Mouse (Mus musculus): ENCODE data around the gene Syngr4. TPM values are rescaled to one million over a fixed set of nuclear protein-coding genes. Genes with fewer than 3 reads are reported as not detected.

Syngr4 gene
- polyA plus RNA-seq, 1 experiment from 2014 or later: 1.1 TPM

GRCm38 (mm10) chr7:45919083-45919671 is 22.7 kb upstream of the Syngr4 start:
- H3K9me3 ChIP-seq (ENCODE audit: control insufficient read depth, low read length): no peaks in the 10 kb centered on the region
- no peak overlapping the region for H3K27ac ChIP-seq (ENCODE audit: low read depth, low read length)
- H3K36me3 ChIP-seq (ENCODE audit: control insufficient read depth, insufficient read depth, low read length): no peaks in the 10 kb centered on the region
- no peak overlapping the region for H3K4me2 ChIP-seq (ENCODE audit: low read depth, low read length, severe bottlenecking)
- H3K27me3 ChIP-seq (ENCODE audit: control insufficient read depth, insufficient read depth, low read length): 0 out of 2 replicates have a peak, but pooled peaks cover 2% of the 10 kb centered on the region
- DNase-seq (ENCODE audit: low spot score) (no peak), ATAC-seq (replicated peaks; ENCODE audit: low FRiP score) (no peak)
- no peak overlapping the region for H3K9ac ChIP-seq (ENCODE audit: low read length)
- peaks cover 15% of the 10 kb centered on the region for H3K4me1 ChIP-seq (replicated peaks; ENCODE audit: control insufficient read depth, insufficient read depth, low read length)
- H3K4me3 ChIP-seq (ENCODE audit: low read depth, low read length): no peak overlapping the region
- 63% methylated on average over 14 of the region's 14 CpGs for WGBS

- DNase-seq (ENCODE audit: low spot score) (no peak), ATAC-seq (replicated peaks; ENCODE audit: low FRiP score) (no peak)
- Histone ChIP-seq H3K9me3 (ENCODE audit: control insufficient read depth, low read length) (no peaks in the 10 kb centered on the region), H3K27ac (ENCODE audit: low read depth, low read length) (no peak overlapping the region), H3K36me3 (ENCODE audit: control insufficient read depth, insufficient read depth, low read length) (no peaks in the 10 kb centered on the region), H3K4me3 (ENCODE audit: low read depth, low read length) (no peak overlapping the region), H3K27me3 (ENCODE audit: control insufficient read depth, insufficient read depth, low read length) (no peaks in the 10 kb centered on the region), H3K9ac (ENCODE audit: low read length) (no peak overlapping the region), H3K4me2 (ENCODE audit: low read depth, low read length, severe bottlenecking) (no peak overlapping the region), H3K4me1 (replicated peaks; ENCODE audit: control insufficient read depth, insufficient read depth, low read length) (peaks cover 15% of the 10 kb centered on the region)
- WGBS: 88% methylated on average over 15 of the region's 15 CpGs
These were observed 21.4 kb upstream of the Syngr4 start for GRCm38 (mm10) chr7:45917926-45918325.

GRCm38 (mm10) chr7:45917004-45917704 is 20.6 kb upstream of the Syngr4 start:
- Histone ChIP-seq H3K9ac (ENCODE audit: low read length) (peak overlapping the region; percentile 47), H3K9me3 (ENCODE audit: control insufficient read depth, low read length) (no peaks in the 10 kb centered on the region), H3K4me3 (ENCODE audit: low read depth, low read length) (peak overlapping the region; percentile 11), H3K4me1 (replicated peaks; ENCODE audit: control insufficient read depth, insufficient read depth, low read length) (peaks cover 15% of the 10 kb centered on the region), H3K36me3 (ENCODE audit: control insufficient read depth, insufficient read depth, low read length) (no peaks in the 10 kb centered on the region), H3K4me2 (ENCODE audit: low read depth, low read length, severe bottlenecking) (peak overlapping the region; percentile 39), H3K27ac (ENCODE audit: low read depth, low read length) (peak overlapping the region; percentile 84), H3K27me3 (ENCODE audit: control insufficient read depth, insufficient read depth, low read length) (no peaks in the 10 kb centered on the region)
- WGBS: 45% methylated on average over 13 of the region's 13 CpGs
- ATAC-seq (replicated peaks; ENCODE audit: low FRiP score) (no peak; the same call in 1 of the 2 replicates), DNase-seq (ENCODE audit: low spot score) (no peak)

- peak overlapping the region; percentile 39 for H3K4me2 ChIP-seq (ENCODE audit: low read depth, low read length, severe bottlenecking)
- no peaks in the 10 kb centered on the region for H3K36me3 ChIP-seq (ENCODE audit: control insufficient read depth, insufficient read depth, low read length)
- 33% methylated on average over 26 of the region's 26 CpGs for WGBS
- H3K9ac ChIP-seq (ENCODE audit: low read length): peak overlapping the region; percentile 47
- peaks cover 15% of the 10 kb centered on the region for H3K4me1 ChIP-seq (replicated peaks; ENCODE audit: control insufficient read depth, insufficient read depth, low read length)
- H3K9me3 ChIP-seq (ENCODE audit: control insufficient read depth, low read length): no peaks in the 10 kb centered on the region
- peak overlapping the region; percentile 11 for H3K4me3 ChIP-seq (ENCODE audit: low read depth, low read length)
- peak; percentile 80 for DNase-seq (ENCODE audit: low spot score)
- no peaks in the 10 kb centered on the region for H3K27me3 ChIP-seq (ENCODE audit: control insufficient read depth, insufficient read depth, low read length)
- peak overlapping the region; percentile 84 for H3K27ac ChIP-seq (ENCODE audit: low read depth, low read length)
- ATAC-seq (replicated peaks; ENCODE audit: low FRiP score): peak; percentile 90
These were observed 19.8 kb upstream of the Syngr4 start for GRCm38 (mm10) chr7:45916056-45917003.

GRCm38 (mm10) chr7:45915011-45915410 is 18.5 kb upstream of the Syngr4 start:
- Histone ChIP-seq H3K4me2 (ENCODE audit: low read depth, low read length, severe bottlenecking) (no peak overlapping the region), H3K4me3 (ENCODE audit: low read depth, low read length) (no peak overlapping the region), H3K9me3 (ENCODE audit: control insufficient read depth, low read length) (no peaks in the 10 kb centered on the region), H3K4me1 (replicated peaks; ENCODE audit: control insufficient read depth, insufficient read depth, low read length) (peaks cover 15% of the 10 kb centered on the region), H3K27ac (ENCODE audit: low read depth, low read length) (no peak overlapping the region), H3K9ac (ENCODE audit: low read length) (no peak overlapping the region), H3K27me3 (ENCODE audit: control insufficient read depth, insufficient read depth, low read length) (no peaks in the 10 kb centered on the region), H3K36me3 (ENCODE audit: control insufficient read depth, insufficient read depth, low read length) (peaks cover under 1% of the 10 kb centered on the region; the same call in 1 of the 2 replicates)
- WGBS: 84% methylated on average over 5 of the region's 5 CpGs
- DNase-seq (ENCODE audit: low spot score): no peak
- ATAC-seq (replicated peaks; ENCODE audit: low FRiP score): no peak

GRCm38 (mm10) chr7:45914067-45914466 is 17.6 kb upstream of the Syngr4 start:
- peaks cover 15% of the 10 kb centered on the region for H3K4me1 ChIP-seq (replicated peaks; ENCODE audit: control insufficient read depth, insufficient read depth, low read length)
- H3K9ac ChIP-seq (ENCODE audit: low read length): no peak overlapping the region
- peaks cover 4% of the 10 kb centered on the region; the same call in 1 of the 2 replicates for H3K36me3 ChIP-seq (ENCODE audit: control insufficient read depth, insufficient read depth, low read length)
- H3K27ac ChIP-seq (ENCODE audit: low read depth, low read length): no peak overlapping the region
- ATAC-seq (replicated peaks; ENCODE audit: low FRiP score) (no peak), DNase-seq (ENCODE audit: low spot score) (no peak)
- H3K27me3 ChIP-seq (ENCODE audit: control insufficient read depth, insufficient read depth, low read length): no peaks in the 10 kb centered on the region
- WGBS: 92% methylated on average over 6 of the region's 6 CpGs
- no peaks in the 10 kb centered on the region for H3K9me3 ChIP-seq (ENCODE audit: control insufficient read depth, low read length)
- H3K4me2 ChIP-seq (ENCODE audit: low read depth, low read length, severe bottlenecking): no peak overlapping the region
- H3K4me3 ChIP-seq (ENCODE audit: low read depth, low read length): no peak overlapping the region

- ATAC-seq (replicated peaks; ENCODE audit: low FRiP score) (no peak), DNase-seq (ENCODE audit: low spot score) (no peak)
- no peak overlapping the region for H3K27ac ChIP-seq (ENCODE audit: low read depth, low read length)
- H3K4me3 ChIP-seq (ENCODE audit: low read depth, low read length): no peak overlapping the region
- H3K4me2 ChIP-seq (ENCODE audit: low read depth, low read length, severe bottlenecking): no peak overlapping the region
- no peak overlapping the region for H3K9ac ChIP-seq (ENCODE audit: low read length)
- H3K9me3 ChIP-seq (ENCODE audit: control insufficient read depth, low read length): no peaks in the 10 kb centered on the region
- H3K4me1 ChIP-seq (replicated peaks; ENCODE audit: control insufficient read depth, insufficient read depth, low read length): no peaks in the 10 kb centered on the region
- H3K27me3 ChIP-seq (ENCODE audit: control insufficient read depth, insufficient read depth, low read length): no peaks in the 10 kb centered on the region
- H3K36me3 ChIP-seq (ENCODE audit: control insufficient read depth, insufficient read depth, low read length): peaks cover 4% of the 10 kb centered on the region; the same call in 1 of the 2 replicates
- 94% methylated on average over 16 of the region's 16 CpGs for WGBS
These were observed 12.6 kb upstream of the Syngr4 start for GRCm38 (mm10) chr7:45909145-45909544.

- DNase-seq (ENCODE audit: low spot score) (no peak), ATAC-seq (replicated peaks; ENCODE audit: low FRiP score) (no peak)
- H3K36me3 ChIP-seq (ENCODE audit: control insufficient read depth, insufficient read depth, low read length): peaks cover 4% of the 10 kb centered on the region; the same call in 1 of the 2 replicates
These were observed 11.9 kb upstream of the Syngr4 start for GRCm38 (mm10) chr7:45908384-45908783.

More at GRCm38 (mm10) chr7:45908384-45908783, 11.9 kb upstream of the Syngr4 start:
- Histone ChIP-seq H3K9me3 (ENCODE audit: control insufficient read depth, low read length) (no peaks in the 10 kb centered on the region; the same call in 1 of the 2 replicates), H3K27me3 (ENCODE audit: control insufficient read depth, insufficient read depth, low read length) (no peaks in the 10 kb centered on the region), H3K27ac (ENCODE audit: low read depth, low read length) (no peak overlapping the region), H3K9ac (ENCODE audit: low read length) (no peak overlapping the region), H3K4me1 (replicated peaks; ENCODE audit: control insufficient read depth, insufficient read depth, low read length) (no peaks in the 10 kb centered on the region), H3K4me3 (ENCODE audit: low read depth, low read length) (no peak overlapping the region), H3K4me2 (ENCODE audit: low read depth, low read length, severe bottlenecking) (no peak overlapping the region)
